Mouse (Mus musculus) liver, postnatal 0 days (tissue): ENCODE measurements around the gene Usp35.

Experiments
- CTCF ChIP-seq: sonication (generic); IDR thresholded peaks from 2 replicates; pipeline ENCODE4 v1.5.1; 2016; ENCODE audit warnings: antibody characterized with exemption, low read depth
- EP300 ChIP-seq: IDR thresholded peaks from 2 replicates; pipeline ENCODE4 v1.6.1; 2016; ENCODE audit warnings: antibody characterized with exemption, low read depth, mild to moderate bottlenecking

- no peak for TF ChIP-seq CTCF
- peak; percentile 84 for TF ChIP-seq EP300
Measured at GRCm38 (mm10) chr7:97270367-97270766, 61.5 kb downstream of the Usp35 start.
